Comparison of ENCODE assay signal across 8 mouse cellular contexts in genomic region chr7:28490410-28490809, GRCm38 (mm10). TPM values are rescaled to one million over a fixed set of nuclear protein-coding genes. Genes with fewer than 3 reads are reported as not detected.
DNase-seq lines count a peak whose midpoint lies in the region; ATAC-seq and TF ChIP-seq lines count a peak whose summit lies in the region.

No protein-coding gene starts in this region.

- peak; percentile 6; the same call in 1 of the 2 replicates for ATAC-seq in heart, embryonic 12.5 days (ENCODE audit: insufficient number of reproducible peaks, low FRiP score)
- ATAC-seq in kidney, embryonic 16.5 days (ENCODE audit: low FRiP score, low TSS enrichment): peak; percentile 63; the same call in 1 of the 2 replicates
- peak; percentile 72 for ATAC-seq in lung, postnatal 0 days

- WGBS in heart, embryonic 12.5 days: 2% methylated on average over 10 of the region's 10 CpGs
- 4% methylated on average over 10 of the region's 10 CpGs for WGBS in kidney, embryonic 16.5 days
- WGBS in lung, postnatal 0 days: 4% methylated on average over 10 of the region's 10 CpGs

- no peak overlapping the region for H3K4me3 ChIP-seq in heart, embryonic 12.5 days
- H3K4me3 ChIP-seq in kidney, embryonic 16.5 days (ENCODE audit: low read length): peak overlapping the region; percentile 11; the same call in 1 of the 2 replicates
- no peak overlapping the region for H3K4me3 ChIP-seq in lung, postnatal 0 days (ENCODE audit: low read depth, low read length)

- peaks cover 13% of the 10 kb centered on the region for H3K27me3 ChIP-seq in heart, embryonic 12.5 days (replicated peaks)
- H3K27me3 ChIP-seq in kidney, embryonic 16.5 days (ENCODE audit: insufficient read depth, low read length): no peaks in the 10 kb centered on the region
- no peaks in the 10 kb centered on the region for H3K27me3 ChIP-seq in lung, postnatal 0 days (replicated peaks; ENCODE audit: insufficient read depth, low read length)

- TF ChIP-seq CTCF in lung, postnatal 0 days (IDR thresholded peaks at IDR 0.05): peak; percentile 79

- no peak for TF ChIP-seq EP300 in lung, postnatal 0 days (IDR thresholded peaks at IDR 0.05)

- H3K36me3 ChIP-seq in heart, embryonic 12.5 days: no peaks in the 10 kb centered on the region
- H3K36me3 ChIP-seq in kidney, embryonic 16.5 days (ENCODE audit: insufficient read depth, low read length): no peaks in the 10 kb centered on the region
- H3K36me3 ChIP-seq in lung, postnatal 0 days (ENCODE audit: insufficient read depth, low read length): no peaks in the 10 kb centered on the region

- H3K9ac ChIP-seq in heart, embryonic 12.5 days: no peak overlapping the region
- no peak overlapping the region for H3K9ac ChIP-seq in kidney, embryonic 16.5 days (replicated peaks; ENCODE audit: low read length)
- H3K9ac ChIP-seq in lung, postnatal 0 days (replicated peaks; ENCODE audit: low read depth): no peak overlapping the region

- H3K4me1 ChIP-seq in heart, embryonic 12.5 days (replicated peaks): peaks cover 11% of the 10 kb centered on the region; the same call in 1 of the 2 replicates
- peaks cover 11% of the 10 kb centered on the region for H3K4me1 ChIP-seq in kidney, embryonic 16.5 days (ENCODE audit: insufficient read depth, low read length)
- no peaks in the 10 kb centered on the region for H3K4me1 ChIP-seq in lung, postnatal 0 days (ENCODE audit: insufficient read depth, low read depth, low read length)

- no peak overlapping the region for H3K27ac ChIP-seq in heart, embryonic 12.5 days (ENCODE audit: poor library complexity, severe bottlenecking)
- no peak overlapping the region for H3K27ac ChIP-seq in kidney, embryonic 16.5 days (ENCODE audit: low read length)
- no peak overlapping the region for H3K27ac ChIP-seq in lung, postnatal 0 days (ENCODE audit: low read length)

- H3K9me3 ChIP-seq in heart, embryonic 12.5 days (replicated peaks): no peaks in the 10 kb centered on the region
- H3K9me3 ChIP-seq in kidney, embryonic 16.5 days (ENCODE audit: low read length): no peaks in the 10 kb centered on the region
- H3K9me3 ChIP-seq in lung, postnatal 0 days (ENCODE audit: low read length): no peaks in the 10 kb centered on the region

- peak overlapping the region; percentile 39 for H3K4me2 ChIP-seq in heart, embryonic 12.5 days
- H3K4me2 ChIP-seq in kidney, embryonic 16.5 days (replicated peaks; ENCODE audit: low read depth, low read length): peak overlapping the region; percentile 41
- H3K4me2 ChIP-seq in lung, postnatal 0 days (replicated peaks; ENCODE audit: low read depth, low read length): no peak overlapping the region

- DNase-seq in A20 (ENCODE audit: low read depth, low spot score) (peak; percentile 80), NIH3T3 (ENCODE audit: low read depth) (peak; percentile 46), adipocyte (ENCODE audit: low spot score) (no peak)
- DNase-seq in cerebellum, postnatal 14 days: peak; percentile 91
- DNase-seq in lung, postnatal 0 days (ENCODE audit: low spot score): peak; percentile 83
- DNase-seq in right cerebral cortex, postnatal 14 days: peak; percentile 19

RNA-seq across cellular contexts. Expression of gene Ifnl2, which starts 19.8 kb away (rescaled TPM):
- not detected in 2 replicates for polyA plus RNA-seq in heart, embryonic 12.5 days (2016; fragmentation: Nextera tagmentation; extraction: Ambion mirVana)
- not detected in 2 replicates for polyA plus RNA-seq in kidney, embryonic 16.5 days (2015; fragmentation: Nextera tagmentation; extraction: Ambion mirVana)
- polyA plus RNA-seq in lung, postnatal 0 days (2015; fragmentation: Nextera tagmentation; extraction: Ambion mirVana): not detected in 2 replicates

RNA-seq across cellular contexts. Expression of gene Ifnl3, which starts 32.2 kb away (rescaled TPM):
- not detected in 2 replicates for polyA plus RNA-seq in heart, embryonic 12.5 days (2016; fragmentation: Nextera tagmentation; extraction: Ambion mirVana)
- polyA plus RNA-seq in kidney, embryonic 16.5 days (2015; fragmentation: Nextera tagmentation; extraction: Ambion mirVana): not detected in 2 replicates
- polyA plus RNA-seq in lung, postnatal 0 days (2015; fragmentation: Nextera tagmentation; extraction: Ambion mirVana): not detected in 2 replicates

RNA-seq across cellular contexts. Expression of gene Lrfn1, which starts 38.6 kb away (rescaled TPM):
- 1.5 and 2.0 TPM in 2 replicates for polyA plus RNA-seq in heart, embryonic 12.5 days (2016; fragmentation: Nextera tagmentation; extraction: Ambion mirVana)
- polyA plus RNA-seq in kidney, embryonic 16.5 days (2015; fragmentation: Nextera tagmentation; extraction: Ambion mirVana): 2.2 and 2.8 TPM in 2 replicates
- polyA plus RNA-seq in lung, postnatal 0 days (2015; fragmentation: Nextera tagmentation; extraction: Ambion mirVana): 0.97 and 1.4 TPM in 2 replicates

RNA-seq across cellular contexts. Expression of gene Sycn, which starts 50.3 kb away (rescaled TPM):
- not detected in 2 replicates for polyA plus RNA-seq in heart, embryonic 12.5 days (2016; fragmentation: Nextera tagmentation; extraction: Ambion mirVana)
- not detected in 2 replicates for polyA plus RNA-seq in kidney, embryonic 16.5 days (2015; fragmentation: Nextera tagmentation; extraction: Ambion mirVana)
- not detected in 2 replicates for polyA plus RNA-seq in lung, postnatal 0 days (2015; fragmentation: Nextera tagmentation; extraction: Ambion mirVana)

RNA-seq across cellular contexts. Expression of gene Gmfg, which starts 53.2 kb away (rescaled TPM):
- polyA plus RNA-seq in heart, embryonic 12.5 days (2016; fragmentation: Nextera tagmentation; extraction: Ambion mirVana): 4.9 and 5.4 TPM in 2 replicates
- 13.6 and 15.5 TPM in 2 replicates for polyA plus RNA-seq in kidney, embryonic 16.5 days (2015; fragmentation: Nextera tagmentation; extraction: Ambion mirVana)
- 81.0 and 83.1 TPM in 2 replicates for polyA plus RNA-seq in lung, postnatal 0 days (2015; fragmentation: Nextera tagmentation; extraction: Ambion mirVana)

Comparison
In these comparisons a context has a peak if more than half of its experiments do, and no peak if none do; other contexts are left out.
1. ATAC-seq: peak in every context shown above with its lines; median percentile 72 in lung, postnatal 0 days; 63 in kidney, embryonic 16.5 days; 6 in heart, embryonic 12.5 days.